Mouse (Mus musculus): Measurements from ENCODE around the gene Zfp108.
"Not testable (repeated sequence)": the region's sequence is repeated elsewhere in the genome, so short reads cannot be mapped to it uniquely, and the experiment has no call there.

Gene Zfp108

GRCm38 (mm10) chr7:24254633-24255474 lies at the start of gene Zfp108:
Gene Zfp108, plus strand, starts transcription at chr7:24254794.
- peak; percentile 85 to 95 for DNase-seq (ENCODE audit: inconsistent age in 2 of 2, low spot score in 1 of 2)

- DNase-seq (ENCODE audit: inconsistent age in 2 of 2, low spot score in 1 of 2): peak; percentile 73 to 90
Measured at GRCm38 (mm10) chr7:24207488-24208261, 46.9 kb upstream of the Zfp108 start.

GRCm38 (mm10) chr7:24208282-24208886 lies 46.2 kb upstream of the Zfp108 start:
- no peak for DNase-seq (ENCODE audit: inconsistent age in 2 of 2, low spot score in 1 of 2)

- DNase-seq (ENCODE audit: inconsistent age in 2 of 2, low spot score in 1 of 2): no peak
Measured at GRCm38 (mm10) chr7:24210296-24210695, 44.3 kb upstream of the Zfp108 start.

- DNase-seq (ENCODE audit: inconsistent age in 2 of 2, low spot score in 1 of 2): no peak
Measured at GRCm38 (mm10) chr7:24211343-24211742, 43.3 kb upstream of the Zfp108 start, which contains the start of gene Zfp111. Gene Zfp111, minus strand, starts transcription at chr7:24211443.

GRCm38 (mm10) chr7:24237040-24237791 lies 17.4 kb upstream of the Zfp108 start, which contains the start of gene Zfp109:
Gene Zfp109, minus strand, starts transcription at chr7:24237560.
- DNase-seq (ENCODE audit: inconsistent age in 2 of 2, low spot score in 1 of 2): peak; percentile 67 to 89

GRCm38 (mm10) chr7:24253779-24254615 lies 597 bp upstream of the Zfp108 start:
- no peak for DNase-seq (ENCODE audit: inconsistent age in 2 of 2, low spot score in 1 of 2)

- no peak for DNase-seq (ENCODE audit: inconsistent age in 2 of 2, low spot score in 1 of 2)
Measured at GRCm38 (mm10) chr7:24259306-24259999, 4.9 kb downstream of the Zfp108 start.

- DNase-seq (ENCODE audit: inconsistent age in 2 of 2, low spot score in 1 of 2): no peak
Measured at GRCm38 (mm10) chr7:24260000-24260312, 5.4 kb downstream of the Zfp108 start.

GRCm38 (mm10) chr7:24268176-24269155 lies 13.9 kb downstream of the Zfp108 start:
- DNase-seq (ENCODE audit: inconsistent age in 2 of 2, low spot score in 1 of 2): no peak

- no peak for DNase-seq (ENCODE audit: inconsistent age in 2 of 2, low spot score in 1 of 2)
Measured at GRCm38 (mm10) chr7:24269256-24269655, 14.7 kb downstream of the Zfp108 start.

- DNase-seq (ENCODE audit: inconsistent age in 2 of 2, low spot score in 1 of 2): no peak
Measured at GRCm38 (mm10) chr7:24269667-24270287, 15.2 kb downstream of the Zfp108 start.

- DNase-seq (ENCODE audit: inconsistent age in 2 of 2, low spot score in 1 of 2): peak; percentile 85 to 93
Measured at GRCm38 (mm10) chr7:24270288-24270672, 15.7 kb downstream of the Zfp108 start, which contains the start of gene Zfp93. Gene Zfp93, plus strand, starts transcription at chr7:24270420.

GRCm38 (mm10) chr7:24271191-24271590 lies 16.6 kb downstream of the Zfp108 start:
- DNase-seq (ENCODE audit: inconsistent age in 2 of 2, low spot score in 1 of 2): no peak

GRCm38 (mm10) chr7:24274456-24274855 lies 19.9 kb downstream of the Zfp108 start:
- DNase-seq (ENCODE audit: inconsistent age in 2 of 2, low spot score in 1 of 2): no peak

- not testable (repeated sequence) for DNase-seq (ENCODE audit: inconsistent age in 2 of 2, low spot score in 1 of 2)
Measured at GRCm38 (mm10) chr7:24278771-24279170, 24.2 kb downstream of the Zfp108 start.

GRCm38 (mm10) chr7:24280031-24280857 lies 25.6 kb downstream of the Zfp108 start:
- DNase-seq (ENCODE audit: inconsistent age in 2 of 2, low spot score in 1 of 2): no peak
